Mouse (Mus musculus): Measurements from ENCODE around the gene Gpc4.

The Gpc4 gene

DNA sequence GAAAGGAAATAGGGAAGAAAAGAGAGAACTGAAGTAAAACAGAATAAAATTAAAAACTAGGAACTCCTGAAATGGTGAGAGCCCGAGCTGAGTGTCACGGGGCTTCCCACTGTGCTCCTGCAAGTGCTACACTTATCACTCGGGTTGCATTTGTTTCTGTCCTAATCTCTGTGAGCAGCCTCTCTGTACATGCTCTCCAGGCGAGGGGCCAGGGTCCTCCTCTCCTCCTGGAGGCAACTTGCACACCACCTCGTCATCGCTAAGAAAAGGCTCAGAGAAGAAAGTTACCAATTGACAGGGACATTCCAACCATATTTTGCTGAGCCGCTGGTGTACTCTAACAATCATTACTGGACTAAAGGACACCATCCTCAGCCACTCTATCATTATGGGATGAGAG lies 14.0 kb downstream of the Gpc4 start:
- no peak for DNase-seq (ENCODE audit: low spot score in 2 of 2)

DNA sequence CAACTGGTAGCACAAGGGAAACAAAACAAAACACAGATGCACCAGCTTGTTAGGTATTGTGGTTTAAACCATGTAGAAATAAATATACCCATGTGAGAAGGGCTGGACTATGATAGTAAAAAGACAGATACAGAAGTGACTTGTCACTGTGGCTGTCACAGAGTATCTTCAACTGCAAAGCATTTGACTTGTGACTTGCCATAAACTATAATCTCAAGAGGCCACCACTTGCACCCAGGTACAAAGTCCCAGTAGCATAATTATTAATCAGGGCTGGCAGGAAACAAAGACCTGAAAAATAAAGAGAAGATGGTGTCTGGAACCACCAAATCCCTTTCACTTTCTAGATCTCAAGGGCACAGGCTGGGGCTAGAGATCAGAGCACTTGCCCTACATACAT lies 19.5 kb downstream of the Gpc4 start:
- DNase-seq (ENCODE audit: low spot score in 2 of 2): no peak

DNA sequence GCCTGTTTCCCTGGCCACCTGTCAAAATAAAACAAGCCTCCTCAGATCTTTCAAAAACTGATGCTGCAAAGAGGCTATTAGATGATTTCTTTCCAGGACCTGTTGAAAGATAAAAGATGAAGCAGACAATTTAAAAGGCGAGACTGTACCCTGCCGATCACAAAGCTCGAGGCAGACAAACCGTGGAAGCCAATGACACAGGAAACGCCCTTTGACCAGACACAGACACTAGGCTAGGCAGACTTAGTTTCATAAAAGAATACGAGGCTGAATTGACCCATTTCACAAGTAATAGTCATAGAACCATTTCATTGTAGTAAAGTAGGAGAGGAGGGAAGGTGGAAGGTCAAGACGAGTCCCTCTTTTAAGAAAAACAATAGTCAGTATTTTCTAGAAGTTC lies 20.6 kb downstream of the Gpc4 start:
- no peak for DNase-seq (ENCODE audit: low spot score in 2 of 2)

GRCm38 (mm10) chrX:52140316-52140715 lies 24.7 kb downstream of the Gpc4 start:
- DNase-seq (ENCODE audit: low spot score in 2 of 2): no peak

GRCm38 (mm10) chrX:52138461-52139075 lies 26.5 kb downstream of the Gpc4 start:
- DNase-seq (ENCODE audit: low spot score in 2 of 2): no peak

DNA sequence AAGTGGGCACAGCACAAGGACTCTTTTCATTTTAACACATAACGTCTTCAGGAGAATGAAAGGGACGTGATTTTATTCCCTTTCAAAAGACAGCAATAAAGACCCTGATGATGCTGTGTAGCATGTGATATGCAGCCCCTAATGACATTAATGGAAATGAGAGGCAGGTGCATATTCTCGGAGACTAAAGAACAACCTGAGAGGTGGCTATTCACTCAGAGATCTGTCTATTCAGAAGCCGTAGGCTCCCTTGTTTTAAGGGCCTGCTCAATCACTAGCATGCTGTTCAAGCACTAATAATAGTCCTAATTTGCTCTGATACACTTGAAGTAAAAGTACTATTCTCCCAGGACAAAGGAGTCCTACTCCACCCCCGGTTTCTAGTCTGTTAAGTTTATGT lies 27.0 kb downstream of the Gpc4 start:
- no peak for DNase-seq (ENCODE audit: low spot score in 2 of 2)

- no peak for DNase-seq (ENCODE audit: low spot score in 2 of 2)
Measured at GRCm38 (mm10) chrX:52136525-52136924, 28.5 kb downstream of the Gpc4 start.

- DNase-seq (ENCODE audit: low spot score in 2 of 2): no peak
Measured at GRCm38 (mm10) chrX:52129604-52130003, 35.4 kb downstream of the Gpc4 start.

DNA sequence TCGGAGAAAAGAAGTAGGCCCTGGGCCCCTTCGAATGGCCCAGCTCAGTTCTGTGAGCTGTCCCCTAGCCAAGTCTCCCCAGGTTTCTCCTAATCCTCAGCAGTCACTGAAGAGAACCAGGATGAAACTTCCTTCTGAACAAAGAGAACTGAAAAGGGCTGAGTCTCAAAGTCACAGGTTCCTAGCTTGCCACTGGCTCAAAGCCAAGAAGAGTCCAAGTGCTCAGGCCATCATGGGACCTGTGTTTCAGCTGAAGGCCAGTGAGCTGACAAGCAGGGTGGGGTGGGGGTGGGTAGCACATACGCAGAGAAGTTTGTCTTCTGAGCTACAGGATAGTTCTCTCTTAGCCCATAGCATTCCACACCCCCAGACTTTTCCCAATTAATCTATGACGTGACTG lies 36.3 kb downstream of the Gpc4 start:
- no peak for DNase-seq (ENCODE audit: low spot score in 2 of 2)

GRCm38 (mm10) chrX:52113651-52114050 lies 51.4 kb downstream of the Gpc4 start:
- DNase-seq (ENCODE audit: low spot score in 2 of 2): no peak

DNA sequence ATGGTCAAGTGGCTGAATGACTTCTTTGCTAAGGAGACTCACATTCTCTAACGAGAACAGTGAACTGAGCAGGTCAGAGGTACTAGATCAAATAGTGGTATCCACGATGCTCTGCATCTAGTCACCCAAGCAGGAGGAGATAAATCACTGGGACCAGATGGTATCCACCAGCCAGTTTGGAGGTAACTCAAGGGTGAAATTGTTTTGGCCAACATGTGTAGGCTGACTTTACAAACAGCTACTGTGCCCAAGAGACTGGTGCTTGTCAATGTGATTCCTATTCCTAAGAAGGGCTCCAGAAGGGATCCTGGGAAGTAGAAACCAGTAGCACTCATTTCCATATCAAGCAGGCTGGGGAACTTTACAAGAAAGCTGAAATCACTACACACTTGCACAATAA lies 55.4 kb downstream of the Gpc4 start:
- no peak for DNase-seq (ENCODE audit: low spot score in 2 of 2)

GRCm38 (mm10) chrX:52108966-52109365 lies 56.1 kb downstream of the Gpc4 start:
- DNase-seq (ENCODE audit: low spot score in 2 of 2): no peak

GRCm38 (mm10) chrX:52103771-52104170 lies 61.3 kb downstream of the Gpc4 start:
- no peak for DNase-seq (ENCODE audit: low spot score in 2 of 2)

DNA sequence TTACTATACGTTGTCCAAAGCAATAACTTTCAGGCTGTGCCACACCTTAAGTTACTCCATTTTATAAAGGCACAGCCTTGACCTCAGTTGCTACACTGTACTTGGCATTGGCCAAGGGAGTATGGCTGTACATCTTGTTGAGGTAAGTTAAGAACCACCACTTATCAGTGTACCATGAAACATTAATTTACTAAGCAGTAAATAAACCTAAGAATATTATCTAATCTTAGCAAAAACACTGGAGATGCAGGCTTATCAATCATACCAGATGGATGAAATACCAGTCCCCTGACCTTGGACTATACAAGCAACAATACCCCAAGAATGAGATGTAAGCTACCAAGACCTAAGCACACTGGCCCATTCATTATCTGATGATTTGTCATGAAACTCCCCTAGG lies 63.1 kb downstream of the Gpc4 start:
- DNase-seq (ENCODE audit: low spot score in 2 of 2): no peak

GRCm38 (mm10) chrX:52101445-52101844 lies 63.6 kb downstream of the Gpc4 start:
- no peak for DNase-seq (ENCODE audit: low spot score in 2 of 2)

DNA sequence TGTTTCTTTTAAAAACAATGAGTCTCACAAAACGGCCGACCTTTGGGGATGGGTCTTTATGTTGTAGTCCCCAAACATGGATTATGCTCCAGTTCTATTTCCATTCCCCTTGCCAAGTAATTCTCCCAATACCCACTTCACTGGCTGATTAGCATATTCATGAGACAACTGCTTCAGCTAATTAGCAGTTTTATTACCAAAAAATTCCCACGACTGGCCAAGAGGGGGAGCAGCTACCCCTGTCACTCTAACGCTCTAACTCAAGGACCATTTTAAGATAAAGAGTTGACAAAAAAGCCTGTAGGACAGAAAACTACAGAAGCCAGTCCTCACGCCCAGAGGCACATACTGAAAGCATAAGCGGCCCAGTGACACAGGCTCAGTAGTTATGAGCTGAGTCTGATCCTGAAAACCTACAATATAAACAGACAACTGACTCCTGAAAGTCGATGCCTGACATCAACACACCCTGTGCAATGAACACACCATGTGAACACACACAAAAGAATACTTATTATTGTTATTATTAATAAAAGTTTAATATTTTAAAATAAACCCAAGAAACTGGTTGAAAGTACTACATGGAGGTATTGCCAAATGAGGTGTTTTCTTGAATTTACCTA lies 77.2 kb downstream of the Gpc4 start:
- DNase-seq (ENCODE audit: low spot score in 2 of 2): no peak

DNA sequence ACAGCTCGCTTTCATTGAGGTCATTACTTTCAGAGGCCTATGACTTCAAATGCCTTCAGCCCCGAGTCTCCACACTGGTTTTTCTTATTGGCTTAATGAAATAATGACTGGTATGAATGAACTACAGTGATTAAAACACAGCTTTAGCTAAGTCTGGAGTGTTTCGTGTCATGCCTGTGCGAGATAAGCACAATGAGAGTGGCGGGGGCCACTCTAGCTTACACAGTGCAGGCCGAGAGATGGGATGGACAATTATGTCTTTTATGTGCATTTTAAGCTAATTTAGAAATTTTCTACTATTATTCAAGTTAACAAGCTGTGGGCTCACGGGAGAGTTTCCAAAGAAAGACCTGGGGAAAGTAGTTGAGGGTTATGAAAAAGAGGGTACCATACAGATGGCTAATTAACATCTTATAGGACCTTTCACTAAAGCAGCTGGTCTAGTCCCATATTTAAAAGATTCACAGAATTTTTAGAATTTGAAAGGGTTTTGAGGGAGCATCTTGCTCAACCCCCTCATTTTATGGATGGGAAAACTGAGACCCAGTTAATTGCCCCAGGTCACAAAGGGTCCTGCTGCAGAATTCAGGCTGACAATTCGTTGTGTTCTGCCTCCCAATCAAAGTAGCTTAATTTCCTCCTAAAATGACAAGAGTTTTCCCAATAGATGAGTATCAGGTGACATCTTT lies 78.0 kb downstream of the Gpc4 start:
- DNase-seq (ENCODE audit: low spot score in 2 of 2): no peak

GRCm38 (mm10) chrX:52083557-52083956 lies 81.5 kb downstream of the Gpc4 start:
- no peak for DNase-seq (ENCODE audit: low spot score in 2 of 2)

- DNase-seq (ENCODE audit: low spot score in 2 of 2): no peak
Measured at GRCm38 (mm10) chrX:52072410-52072809, 92.6 kb downstream of the Gpc4 start.

GRCm38 (mm10) chrX:52053416-52053815 lies 111.6 kb downstream of the Gpc4 start:
- DNase-seq (ENCODE audit: low spot score in 2 of 2): no peak

- DNase-seq (ENCODE audit: low spot score in 2 of 2): no peak
Measured at GRCm38 (mm10) chrX:52052011-52052410, 113.0 kb downstream of the Gpc4 start.

GRCm38 (mm10) chrX:52050941-52051340 lies 114.1 kb downstream of the Gpc4 start:
- no peak for DNase-seq (ENCODE audit: low spot score in 2 of 2)

GRCm38 (mm10) chrX:52039875-52040274 lies 125.2 kb downstream of the Gpc4 start:
- DNase-seq (ENCODE audit: low spot score in 2 of 2): no peak

All from natural killer cell, adult 2 months (primary cell).